18 mouse cellular contexts compared by ENCODE assay signal in genomic region chr13:35074862-35075261, GRCm38 (mm10). TPM values are rescaled to one million over a fixed set of nuclear protein-coding genes. Genes with fewer than 3 reads are reported as not detected.
A peak's percentile ranks its signal among the peaks of the same experiment; 100 is the strongest.
DNase-seq lines count a peak whose midpoint lies in the region; ATAC-seq and TF ChIP-seq lines count a peak whose summit lies in the region.
"Had no signal": no experiment of that assay in that cellular context is flagged by ENCODE, and none has a peak within 500 bp of the region (broad histone marks: within the 10 kb centered on the region; RNA-seq: fewer than 3 reads in every experiment).

No protein-coding gene starts in this region.

- intact Hi-C loops in heart, adult 2 months (cut with DNase I), result loop anchor here (2.0 kb wide), 1 partner anchor 872 kb away; no protein-coding TSS in a partner anchor
- intact Hi-C loops in heart, postnatal 25 days (cut with DNase I), result no loop called here

- H3K36me3 ChIP-seq in heart, adult 2 months (ENCODE audit: control insufficient read depth, insufficient read depth, low read length), result no peaks in the 10 kb centered on the region
- no peaks in the 10 kb centered on the region for H3K36me3 ChIP-seq in liver, postnatal 0 days (replicated peaks; ENCODE audit: insufficient read depth, low read length)
- H3K36me3 ChIP-seq in liver, embryonic 11.5 days (ENCODE audit: control insufficient read depth, insufficient read depth, low read length), result no peaks in the 10 kb centered on the region
- no peaks in the 10 kb centered on the region for H3K36me3 ChIP-seq in hindbrain, embryonic 10.5 days
- H3K36me3 ChIP-seq in neural tube, embryonic 15.5 days, result no peaks in the 10 kb centered on the region
- H3K36me3 ChIP-seq: forebrain, embryonic 12.5 days; liver, embryonic 13.5 days; midbrain, embryonic 10.5 days had no signal

- no peak for ATAC-seq in liver, postnatal 0 days
- ATAC-seq in liver, embryonic 11.5 days (replicated peaks; ENCODE audit: low FRiP score), result no peak
- ATAC-seq in Patski, result no peak
- ATAC-seq in neural tube, embryonic 15.5 days (ENCODE audit: low FRiP score), result no peak
- ATAC-seq: intestine, embryonic 16.5 days had no signal

- no peaks in the 10 kb centered on the region for H3K9me3 ChIP-seq in liver, postnatal 0 days (ENCODE audit: low read length)
- H3K9me3 ChIP-seq in liver, embryonic 11.5 days (ENCODE audit: control insufficient read depth, low read length), result no peaks in the 10 kb centered on the region
- no peaks in the 10 kb centered on the region for H3K9me3 ChIP-seq in hindbrain, embryonic 10.5 days
- no peaks in the 10 kb centered on the region for H3K9me3 ChIP-seq in neural tube, embryonic 15.5 days (replicated peaks)
- H3K9me3 ChIP-seq: forebrain, embryonic 12.5 days; liver, embryonic 13.5 days; midbrain, embryonic 10.5 days had no signal

- no peaks in the 10 kb centered on the region for H3K79me2 ChIP-seq in heart, adult 2 months (replicated peaks; ENCODE audit: control insufficient read depth, insufficient read depth, low read length)

- CTCF ChIA-PET in Patski (lab: Charles Lee), result no interaction called here

- H3K4me2 ChIP-seq in liver, postnatal 0 days (ENCODE audit: low read depth, low read length), result no peak overlapping the region
- no peak overlapping the region for H3K4me2 ChIP-seq in liver, embryonic 11.5 days
- H3K4me2 ChIP-seq in neural tube, embryonic 15.5 days, result no peak overlapping the region
- H3K4me2 ChIP-seq: forebrain, embryonic 12.5 days; hindbrain, embryonic 14.5 days; liver, embryonic 13.5 days had no signal

- no peak overlapping the region for H3K9ac ChIP-seq in heart, adult 2 months (ENCODE audit: low read depth, low read length)
- no peak overlapping the region for H3K9ac ChIP-seq in liver, postnatal 0 days (replicated peaks)
- no peak overlapping the region for H3K9ac ChIP-seq in liver, embryonic 11.5 days (ENCODE audit: low read depth, low read length)
- no peak overlapping the region for H3K9ac ChIP-seq in neural tube, embryonic 15.5 days (replicated peaks)
- H3K9ac ChIP-seq: forebrain, embryonic 12.5 days; hindbrain, embryonic 14.5 days; liver, embryonic 13.5 days had no signal

- TF ChIP-seq EP300 in heart, adult 2 months (IDR thresholded peaks at IDR 0.05; ENCODE audit: insufficient read depth, low read depth, low read length), result no peak
- no peak for TF ChIP-seq EP300 in liver, postnatal 0 days (IDR thresholded peaks at IDR 0.05; ENCODE audit: low read depth)

- WGBS in heart, adult 2 months, result 55% methylated on average over 1 of the region's 1 CpGs
- 25% methylated on average over 1 of the region's 1 CpGs for WGBS in liver, postnatal 0 days (ENCODE audit: insufficient replicate concordance)
- WGBS in liver, embryonic 11.5 days, result 47% methylated on average over 1 of the region's 1 CpGs
- 53% methylated on average over 1 of the region's 1 CpGs for WGBS in hindbrain, embryonic 10.5 days
- 51% methylated on average over 1 of the region's 1 CpGs for WGBS in neural tube, embryonic 15.5 days

- POLR2A ChIA-PET in Patski (lab: Charles Lee), result no interaction called here

- in situ Hi-C loops in Patski (cut with MboI; ENCODE audit: low pct_unique_long_range_greater_than_20kb), result no loop called here

- no peaks in the 10 kb centered on the region for H3K4me1 ChIP-seq in heart, adult 2 months (ENCODE audit: control insufficient read depth, insufficient read depth, low read length)
- no peaks in the 10 kb centered on the region for H3K4me1 ChIP-seq in liver, postnatal 0 days (ENCODE audit: insufficient read depth)
- no peaks in the 10 kb centered on the region for H3K4me1 ChIP-seq in liver, embryonic 11.5 days (replicated peaks; ENCODE audit: control insufficient read depth, insufficient read depth, low read length)
- no peaks in the 10 kb centered on the region for H3K4me1 ChIP-seq in hindbrain, embryonic 10.5 days (replicated peaks)
- H3K4me1 ChIP-seq in neural tube, embryonic 15.5 days, result no peaks in the 10 kb centered on the region
- H3K4me1 ChIP-seq: liver, embryonic 13.5 days; midbrain, embryonic 10.5 days had no signal

- no peaks in the 10 kb centered on the region for H3K27me3 ChIP-seq in heart, adult 2 months (ENCODE audit: control insufficient read depth, insufficient read depth, low read length)
- no peaks in the 10 kb centered on the region for H3K27me3 ChIP-seq in liver, postnatal 0 days (ENCODE audit: insufficient read depth, low read length)
- H3K27me3 ChIP-seq in liver, embryonic 11.5 days (replicated peaks; ENCODE audit: control insufficient read depth, insufficient read depth, low read length), result no peaks in the 10 kb centered on the region
- H3K27me3 ChIP-seq in Patski, result no peaks in the 10 kb centered on the region
- H3K27me3 ChIP-seq in hindbrain, embryonic 10.5 days (ENCODE audit: insufficient read depth, poor library complexity, severe bottlenecking), result no peaks in the 10 kb centered on the region
- no peaks in the 10 kb centered on the region for H3K27me3 ChIP-seq in neural tube, embryonic 15.5 days (replicated peaks)
- H3K27me3 ChIP-seq: forebrain, embryonic 12.5 days; liver, embryonic 13.5 days had no signal

- no peak for TF ChIP-seq POLR2A in heart, adult 2 months (IDR thresholded peaks at IDR 0.05; ENCODE audit: insufficient read depth, low read depth, low read length)

- H3K27ac ChIP-seq in heart, adult 2 months, result no peak overlapping the region
- no peak overlapping the region for H3K27ac ChIP-seq in liver, postnatal 0 days (ENCODE audit: low read depth)
- H3K27ac ChIP-seq in liver, embryonic 11.5 days (ENCODE audit: low read depth, low read length), result no peak overlapping the region
- no peak overlapping the region for H3K27ac ChIP-seq in hindbrain, embryonic 10.5 days
- H3K27ac ChIP-seq in neural tube, embryonic 15.5 days (replicated peaks), result no peak overlapping the region
- H3K27ac ChIP-seq: forebrain, embryonic 12.5 days; hindbrain, embryonic 14.5 days; liver, embryonic 13.5 days; macrophage; midbrain, embryonic 10.5 days had no signal

- H3K4me3 ChIP-seq in heart, adult 2 months, result no peak overlapping the region
- no peak overlapping the region for H3K4me3 ChIP-seq in liver, postnatal 0 days (ENCODE audit: low read depth, low read length)
- H3K4me3 ChIP-seq in liver, embryonic 11.5 days (ENCODE audit: low read depth, low read length), result no peak overlapping the region
- H3K4me3 ChIP-seq in hindbrain, embryonic 10.5 days, result no peak overlapping the region
- H3K4me3 ChIP-seq in neural tube, embryonic 15.5 days (replicated peaks), result no peak overlapping the region
- H3K4me3 ChIP-seq: forebrain, embryonic 12.5 days; liver, embryonic 13.5 days; midbrain, embryonic 10.5 days had no signal

- no peak for DNase-seq in heart, adult 2 months
- no peak for DNase-seq in heart, postnatal 25 days (ENCODE audit: low spot score)
- DNase-seq in liver, postnatal 0 days, result no peak
- no peak for DNase-seq in liver, embryonic 11.5 days (ENCODE audit: low spot score)
- DNase-seq in Patski (ENCODE audit: low read depth, low spot score), result no peak
- DNase-seq in hindbrain, embryonic 10.5 days (ENCODE audit: low spot score), result no peak
- DNase-seq in adrenal gland, postnatal 4 days (ENCODE audit: low spot score in 2 of 2), result no peak
- DNase-seq: cerebellum, adult 8-10 months; gastrocnemius, postnatal 14 days; liver, embryonic 13.5 days; retina, postnatal 1 day; thymus, postnatal 14 days had no signal

- TF ChIP-seq CTCF in heart, adult 2 months (IDR thresholded peaks at IDR 0.05), result peak; percentile 52
- TF ChIP-seq CTCF in liver, postnatal 0 days (IDR thresholded peaks at IDR 0.05; ENCODE audit: low read depth), result peak; percentile 39
- TF ChIP-seq CTCF in Patski (IDR thresholded peaks at IDR 0.05), result peak; percentile 49

RNA-seq across cellular contexts. Expression of gene Eci2, which starts 48.0 kb away (rescaled TPM):
- total RNA-seq in heart, adult 2 months (2021), result 100 to 1,000 TPM; 234 to 260 TPM
- polyA plus RNA-seq in heart, adult 2 months (2012; rRNA removed), result 118 and 234 TPM in 2 replicates
- 100 to 1,000 TPM; 262 to 265 TPM for total RNA-seq in heart, postnatal 25 days (2021)
- 131 and 132 TPM in 2 replicates for polyA plus RNA-seq in liver, postnatal 0 days (2015; fragmentation: Nextera tagmentation; extraction: Ambion mirVana)
- polyA plus RNA-seq in liver, embryonic 11.5 days (2014; fragmentation: Nextera tagmentation; extraction: Ambion mirVana), result 85.9 and 93.9 TPM in 2 replicates
- polyA plus RNA-seq in Patski (2021), result 453 TPM
- polyA plus RNA-seq in hindbrain, embryonic 10.5 days (2016; fragmentation: Nextera tagmentation; extraction: Ambion mirVana), result 92.6 and 103 TPM in 2 replicates
- 93.0 and 100 TPM in 2 replicates for polyA plus RNA-seq in neural tube, embryonic 15.5 days (2015; fragmentation: Nextera tagmentation; extraction: Ambion mirVana)
- 100 to 1,000 TPM; 168 to 208 TPM for total RNA-seq in adrenal gland, postnatal 4 days (2021)
